In genomic region chr12:55835857-55836198, GRCm38 (mm10) we compare ENCODE assay signal across 8 mouse cellular contexts. TPM values are rescaled to one million over a fixed set of nuclear protein-coding genes. Genes with fewer than 3 reads are reported as not detected.
DNase-seq lines count a peak whose midpoint lies in the region; ATAC-seq and TF ChIP-seq lines count a peak whose summit lies in the region.

No protein-coding gene starts in this region.

- peak overlapping the region; percentile 55; the same call in 1 of the 2 replicates for H3K9ac ChIP-seq in embryonic facial prominence, embryonic 13.5 days
- H3K9ac ChIP-seq in intestine, embryonic 16.5 days (ENCODE audit: low read depth, low read length) = no peak overlapping the region
- peak overlapping the region; percentile 61 for H3K9ac ChIP-seq in neural tube, embryonic 13.5 days

- no peak for TF ChIP-seq CTCF in layer of hippocampus, adult 2 months (conservative IDR thresholded peaks at IDR 0.05)

- H3K27me3 ChIP-seq in embryonic facial prominence, embryonic 13.5 days = no peaks in the 10 kb centered on the region
- no peaks in the 10 kb centered on the region for H3K27me3 ChIP-seq in intestine, embryonic 16.5 days (replicated peaks; ENCODE audit: control insufficient read depth, insufficient read depth, low read length)
- no peaks in the 10 kb centered on the region for H3K27me3 ChIP-seq in neural tube, embryonic 13.5 days

- no peaks in the 10 kb centered on the region for H3K9me3 ChIP-seq in embryonic facial prominence, embryonic 13.5 days
- no peaks in the 10 kb centered on the region for H3K9me3 ChIP-seq in intestine, embryonic 16.5 days (ENCODE audit: control insufficient read depth, low read length)
- H3K9me3 ChIP-seq in neural tube, embryonic 13.5 days = no peaks in the 10 kb centered on the region

- peak overlapping the region; percentile 97 for H3K27ac ChIP-seq in layer of hippocampus, adult 2 months
- H3K27ac ChIP-seq in embryonic facial prominence, embryonic 13.5 days = peak overlapping the region; percentile 81
- peak overlapping the region; percentile 70 for H3K27ac ChIP-seq in intestine, embryonic 16.5 days (ENCODE audit: low read length)
- peak overlapping the region; percentile 96 for H3K27ac ChIP-seq in neural tube, embryonic 13.5 days (replicated peaks)

- H3K4me2 ChIP-seq in embryonic facial prominence, embryonic 13.5 days = peak overlapping the region; percentile 73
- peak overlapping the region; percentile 46 for H3K4me2 ChIP-seq in intestine, embryonic 16.5 days (ENCODE audit: low read depth, low read length)
- H3K4me2 ChIP-seq in neural tube, embryonic 13.5 days = peak overlapping the region; percentile 54

- peaks cover 4% of the 10 kb centered on the region; the same call in 1 of the 2 replicates for H3K4me1 ChIP-seq in embryonic facial prominence, embryonic 13.5 days
- H3K4me1 ChIP-seq in intestine, embryonic 16.5 days (ENCODE audit: control insufficient read depth, insufficient read depth, low read length) = peaks cover 8% of the 10 kb centered on the region
- peaks cover 16% of the 10 kb centered on the region for H3K4me1 ChIP-seq in neural tube, embryonic 13.5 days (replicated peaks)

- no peak for DNase-seq in layer of hippocampus, adult 2 months (ENCODE audit: low spot score in 2 of 2)
- no peak for DNase-seq in layer of hippocampus, postnatal 10 days (ENCODE audit: low spot score in 2 of 2)
- no peak for DNase-seq in Muller cell, postnatal 12 days (ENCODE audit: inconsistent ontology term)
- DNase-seq in urinary bladder, postnatal 10 days (ENCODE audit: low spot score) = no peak
- no peak for DNase-seq in urinary bladder, postnatal 25 days (ENCODE audit: low spot score)

- H3K36me3 ChIP-seq in embryonic facial prominence, embryonic 13.5 days = 0 out of 2 replicates have a peak, but pooled peaks cover 3% of the 10 kb centered on the region
- no peaks in the 10 kb centered on the region for H3K36me3 ChIP-seq in intestine, embryonic 16.5 days (ENCODE audit: control insufficient read depth, insufficient read depth, low read length)
- H3K36me3 ChIP-seq in neural tube, embryonic 13.5 days = no peaks in the 10 kb centered on the region

- no peak for ATAC-seq in embryonic facial prominence, embryonic 13.5 days (ENCODE audit: insufficient number of reproducible peaks, insufficient read depth, low FRiP score, low TSS enrichment, low read depth)
- no peak for ATAC-seq in intestine, embryonic 16.5 days
- ATAC-seq in neural tube, embryonic 13.5 days (ENCODE audit: low read depth) = no peak

- WGBS in embryonic facial prominence, embryonic 13.5 days = under 1% methylated on average over 6 of the region's 6 CpGs
- 0% methylated on average over 6 of the region's 6 CpGs for WGBS in intestine, embryonic 16.5 days
- WGBS in neural tube, embryonic 13.5 days = under 1% methylated on average over 6 of the region's 6 CpGs

- peak overlapping the region; percentile 89 for H3K4me3 ChIP-seq in layer of hippocampus, adult 2 months
- H3K4me3 ChIP-seq in embryonic facial prominence, embryonic 13.5 days = peak overlapping the region; percentile 82
- H3K4me3 ChIP-seq in intestine, embryonic 16.5 days (ENCODE audit: low read length) = peak overlapping the region; percentile 84
- H3K4me3 ChIP-seq in neural tube, embryonic 13.5 days = peak overlapping the region; percentile 77

RNA-seq across cellular contexts. Expression of gene Brms1l, which starts 0.3 kb away (rescaled TPM):
- total RNA-seq in layer of hippocampus, adult 2 months (2021) = 10 to 100 TPM; 65.2 to 72.3 TPM
- total RNA-seq in layer of hippocampus, postnatal 10 days (2021) = 10 to 100 TPM; 61.6 to 66.7 TPM
- polyA plus RNA-seq in embryonic facial prominence, embryonic 13.5 days (2015; fragmentation: Nextera tagmentation; extraction: Ambion mirVana) = 54.2 and 58.4 TPM in 2 replicates
- polyA plus RNA-seq in intestine, embryonic 16.5 days (2015; fragmentation: Nextera tagmentation; extraction: Ambion mirVana) = 22.6 and 23.3 TPM in 2 replicates
- polyA plus RNA-seq in neural tube, embryonic 13.5 days (2015; fragmentation: Nextera tagmentation; extraction: Ambion mirVana) = 46.6 and 51.5 TPM in 2 replicates

RNA-seq across cellular contexts. Expression of gene Ralgapa1, which starts 14.9 kb away (rescaled TPM):
- total RNA-seq in layer of hippocampus, adult 2 months (2021) = 100 to 1,000 TPM; 127 to 135 TPM
- 100 to 1,000 TPM; 110 to 115 TPM for total RNA-seq in layer of hippocampus, postnatal 10 days (2021)
- polyA plus RNA-seq in embryonic facial prominence, embryonic 13.5 days (2015; fragmentation: Nextera tagmentation; extraction: Ambion mirVana) = 18.6 and 18.8 TPM in 2 replicates
- 6.6 and 7.4 TPM in 2 replicates for polyA plus RNA-seq in intestine, embryonic 16.5 days (2015; fragmentation: Nextera tagmentation; extraction: Ambion mirVana)
- 21.0 and 22.6 TPM in 2 replicates for polyA plus RNA-seq in neural tube, embryonic 13.5 days (2015; fragmentation: Nextera tagmentation; extraction: Ambion mirVana)
